Mouse (Mus musculus) cortical plate, adult 2 months (tissue): ENCODE measurements around the gene Eif2b4. TPM values are rescaled to one million over a fixed set of nuclear protein-coding genes. Genes with fewer than 3 reads are reported as not detected.
A peak's percentile ranks its signal among the peaks of the same experiment; 100 is the strongest.

Experiments used
- H3K27ac ChIP-seq: fragments of 200-500 bp; 2 replicates; pipeline ENCODE4 v1.5.1; 2012; ENCODE audit warnings: low read length, control low read depth, inconsistent platforms; ENCODE audit not compliant: insufficient read depth
- H3K4me1 ChIP-seq: fragments of 200-500 bp; 2 replicates; pipeline ENCODE4 v1.6.1; 2011; ENCODE audit warnings: low read length; ENCODE audit not compliant: control insufficient read depth, insufficient read depth
- H3K4me3 ChIP-seq: fragments of 200-500 bp; 2 replicates; pipeline ENCODE4 v1.5.1; 2011; ENCODE audit warnings: mild to moderate bottlenecking, low read length, control low read depth; ENCODE audit not compliant: insufficient read depth
- CTCF ChIP-seq: fragments of 200-500 bp; IDR thresholded peaks from 2 replicates; pipeline ENCODE4 v1.5.1; 2011; ENCODE audit warnings: mild to moderate bottlenecking, control low read depth, low read length; ENCODE audit not compliant: insufficient read depth; ENCODE audit errors: extremely low read depth
- POLR2A ChIP-seq: fragments of 200-500 bp; IDR thresholded peaks from 2 replicates; pipeline ENCODE4 v1.6.1; 2011; ENCODE audit warnings: mild to moderate bottlenecking, low read length, control low read depth; ENCODE audit not compliant: insufficient read depth; ENCODE audit errors: extremely low read depth
- polyA plus RNA-seq: library from polyadenylated mRNA; depleted of rRNA; stranded (reverse); fragments of >200 nt; gene quantifications from 2 replicates; pipeline ENCODE4 v1.2.3, GENCODE M21; 2012

Eif2b4 gene
- polyA plus RNA-seq, 1 experiment, result 62.7 TPM

DNA sequence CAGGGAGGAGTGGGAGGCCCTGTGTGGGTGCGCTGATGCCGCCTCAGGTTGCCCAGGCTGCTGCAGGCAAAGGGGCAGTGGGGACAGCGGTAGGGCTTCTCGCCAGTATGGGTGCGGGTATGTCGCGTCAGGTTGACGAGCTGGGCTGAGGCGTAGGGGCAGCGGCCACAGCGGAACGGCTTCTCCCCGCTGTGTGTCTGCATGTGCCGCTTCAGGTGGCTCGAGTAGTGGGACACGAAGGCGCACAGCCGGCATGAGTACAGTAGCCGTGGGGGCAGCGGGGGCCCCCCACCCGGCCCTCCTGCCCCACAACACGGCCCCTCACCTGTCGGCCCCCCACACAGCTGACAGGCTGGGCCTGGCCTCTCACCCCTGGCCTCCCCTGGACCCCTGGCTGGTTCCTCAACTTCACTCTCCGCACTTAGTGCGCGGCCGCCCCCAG is 7.1 kb upstream of the Eif2b4 start:
- TF ChIP-seq POLR2A (no peak), CTCF (no peak)
- Histone ChIP-seq H3K4me1 (no peaks in the 10 kb centered on the region), H3K27ac (no peak overlapping the region), H3K4me3 (no peak overlapping the region)

- Histone ChIP-seq H3K4me1 (no peaks in the 10 kb centered on the region), H3K27ac (no peak overlapping the region), H3K4me3 (no peak overlapping the region)
- TF ChIP-seq POLR2A (peak; percentile 51; the same call in 1 of the 2 replicates), CTCF (0 out of 2 replicates have a peak, but pooled peaks have one; percentile 15)
Observed at GRCm38 (mm10) chr5:31199893-31200292, 6.7 kb upstream of the Eif2b4 start.

DNA sequence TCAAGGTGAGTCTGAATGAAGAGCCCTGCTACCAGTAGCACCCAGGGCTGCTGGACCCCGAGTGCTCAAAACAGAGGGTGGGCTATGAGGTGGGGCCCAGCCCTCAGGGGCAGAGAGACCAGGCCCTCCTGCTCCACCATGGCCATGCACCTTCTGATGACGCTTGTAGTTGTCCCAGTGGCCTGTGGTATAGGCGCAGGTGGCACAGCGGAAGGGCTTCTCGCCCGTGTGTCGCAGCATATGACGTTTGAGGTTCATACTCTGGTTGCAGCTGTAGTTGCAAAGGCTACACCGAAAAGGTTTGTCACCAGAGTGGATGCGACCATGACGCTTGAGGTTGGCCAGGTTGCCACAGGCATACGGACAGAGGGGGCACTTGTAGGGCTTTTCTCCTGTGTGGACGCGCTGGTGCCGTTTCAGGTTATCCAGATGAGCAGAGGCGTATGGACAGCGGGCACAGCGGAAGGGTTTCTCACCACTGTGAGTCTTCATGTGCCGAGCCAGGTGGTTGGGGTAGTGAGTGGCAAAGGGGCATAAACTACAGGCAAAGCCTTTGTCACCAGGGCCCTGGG is 6.2 kb upstream of the Eif2b4 start:
- H3K27ac ChIP-seq, result no peak overlapping the region
- no peak; the same call in 1 of the 2 replicates for TF ChIP-seq POLR2A
- TF ChIP-seq CTCF, result no peak
- H3K4me1 ChIP-seq, result no peaks in the 10 kb centered on the region
- H3K4me3 ChIP-seq, result no peak overlapping the region

DNA sequence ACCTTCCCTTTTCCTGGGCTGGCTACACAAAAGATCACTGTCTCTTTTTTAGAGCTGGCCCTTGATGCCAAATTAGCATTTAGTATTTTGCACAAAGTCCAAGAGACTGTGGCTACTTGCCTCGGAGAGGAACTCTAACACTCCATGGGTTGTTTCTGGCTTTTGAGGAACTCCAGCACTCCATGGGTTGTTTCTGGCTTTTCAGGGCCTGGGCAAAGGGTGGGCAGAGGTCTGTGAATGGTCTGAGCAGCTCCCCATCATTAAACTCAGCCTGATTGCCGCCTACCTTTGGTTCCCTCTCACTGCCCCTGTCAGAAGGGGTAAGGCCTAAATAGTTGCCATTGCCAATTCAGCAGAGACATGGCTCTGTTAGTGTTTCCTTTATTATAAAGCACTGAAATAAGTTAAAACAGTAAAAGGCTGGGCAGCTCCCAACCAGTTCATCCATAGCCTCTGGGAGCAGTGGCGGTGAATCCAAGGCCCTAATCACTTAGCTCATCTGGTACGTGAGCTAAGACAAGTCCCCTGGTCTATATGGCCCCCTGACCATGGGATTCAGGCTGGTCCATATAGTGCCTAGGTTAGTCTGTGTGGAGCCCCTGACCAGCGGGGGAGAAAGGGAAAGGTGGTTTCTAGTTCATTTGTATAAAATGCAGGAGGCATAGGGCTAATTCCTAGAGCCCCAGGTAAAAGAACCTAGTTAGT is 5.5 kb upstream of the Eif2b4 start:
- TF ChIP-seq POLR2A (peak; percentile 43; the same call in 1 of the 2 replicates), CTCF (no peak)
- Histone ChIP-seq H3K4me1 (peaks cover 2% of the 10 kb centered on the region; the same call in 1 of the 2 replicates), H3K4me3 (no peak overlapping the region), H3K27ac (no peak overlapping the region)

- Histone ChIP-seq H3K27ac (no peak overlapping the region), H3K4me1 (peaks cover 2% of the 10 kb centered on the region; the same call in 1 of the 2 replicates), H3K4me3 (no peak overlapping the region)
- TF ChIP-seq POLR2A, result peak; percentile 5; the same call in 1 of the 2 replicates
- TF ChIP-seq CTCF, result no peak
Observed at GRCm38 (mm10) chr5:31198170-31198569, 4.9 kb upstream of the Eif2b4 start.

GRCm38 (mm10) chr5:31197072-31197471 is 3.8 kb upstream of the Eif2b4 start:
- TF ChIP-seq CTCF (no peak), POLR2A (no peak)
- no peak overlapping the region for H3K27ac ChIP-seq
- no peak overlapping the region for H3K4me3 ChIP-seq
- H3K4me1 ChIP-seq, result peaks cover 2% of the 10 kb centered on the region; the same call in 1 of the 2 replicates

- no peak for TF ChIP-seq CTCF
- TF ChIP-seq POLR2A, result no peak
- Histone ChIP-seq H3K4me3 (no peak overlapping the region), H3K4me1 (peaks cover 4% of the 10 kb centered on the region), H3K27ac (no peak overlapping the region)
Observed at GRCm38 (mm10) chr5:31196207-31196606, 3.0 kb upstream of the Eif2b4 start.

DNA sequence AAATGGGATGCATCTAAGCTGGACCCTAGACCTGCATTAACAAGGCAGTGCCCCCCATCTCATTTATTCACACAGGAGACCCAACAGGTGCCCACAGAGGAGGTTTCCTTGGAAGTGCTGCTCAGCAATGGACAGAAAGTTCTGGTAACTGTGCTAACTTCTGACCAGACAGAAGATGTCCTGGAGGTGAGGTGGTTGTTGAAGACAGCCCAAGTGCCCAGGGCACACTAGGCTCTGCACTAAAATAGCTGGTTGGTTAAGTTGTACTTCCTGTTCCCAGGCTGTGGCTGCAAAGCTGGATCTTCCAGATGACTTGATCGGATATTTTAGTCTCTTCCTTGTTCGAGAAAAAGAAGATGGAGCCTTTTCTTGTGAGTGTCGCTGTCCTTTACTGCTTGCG is 2.4 kb upstream of the Eif2b4 start:
- Histone ChIP-seq H3K4me1 (peaks cover 4% of the 10 kb centered on the region), H3K4me3 (no peak overlapping the region), H3K27ac (no peak overlapping the region)
- TF ChIP-seq CTCF (no peak), POLR2A (no peak)

DNA sequence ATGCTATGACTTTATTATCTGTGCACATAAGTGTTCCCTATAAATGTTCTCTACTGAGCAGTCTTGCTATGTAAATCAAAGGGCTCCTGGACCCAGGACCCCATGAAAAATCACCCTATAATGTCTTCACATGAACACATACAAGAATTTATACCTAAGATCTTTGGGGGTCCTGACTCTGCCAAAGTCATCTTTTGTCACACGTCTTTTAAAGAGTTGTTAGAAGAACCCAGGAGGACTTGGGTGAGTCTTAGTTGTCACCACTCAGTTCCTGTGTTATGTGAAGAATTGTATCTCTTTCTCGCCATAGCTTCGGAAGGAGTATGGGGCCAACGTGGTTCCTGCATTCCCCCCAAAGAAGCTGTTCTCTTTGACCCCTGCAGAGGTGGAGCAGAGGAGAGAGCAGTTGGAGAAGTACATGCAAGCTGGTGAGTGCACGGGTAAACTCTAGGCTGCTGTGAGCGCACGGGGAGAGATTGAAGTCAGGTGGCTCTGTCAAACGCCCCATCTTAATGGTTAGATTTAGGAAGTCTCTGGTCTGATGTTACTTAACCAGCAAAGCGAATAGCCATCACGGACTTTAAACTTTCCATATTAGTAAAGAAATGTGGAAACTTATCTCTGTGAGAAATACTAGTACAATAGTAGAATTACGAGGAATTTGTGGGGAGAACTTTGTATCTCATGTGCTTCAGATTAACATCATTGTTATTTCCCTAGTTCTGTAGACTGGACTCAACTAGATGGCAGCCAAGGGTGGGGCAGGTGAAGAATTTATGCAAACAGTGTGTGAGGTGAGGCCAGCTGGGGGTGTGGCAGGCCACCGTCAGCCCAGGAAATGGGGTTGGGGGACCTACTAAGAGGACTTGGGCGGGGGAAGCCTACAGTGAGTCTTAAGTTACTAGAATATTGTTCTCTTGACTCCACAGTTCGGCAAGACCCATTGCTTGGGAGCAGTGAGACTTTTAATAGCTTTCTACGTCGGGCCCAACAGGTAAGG is 1.6 kb upstream of the Eif2b4 start:
- Histone ChIP-seq H3K4me1 (peaks cover 4% of the 10 kb centered on the region), H3K4me3 (no peak overlapping the region), H3K27ac (no peak overlapping the region)
- no peak for TF ChIP-seq CTCF
- TF ChIP-seq POLR2A, result no peak
